Mouse (Mus musculus) lung, postnatal 0 days (tissue): Measurements from ENCODE around the gene Mog.

Experiments
- CTCF ChIP-seq: IDR thresholded peaks from 2 replicates; pipeline ENCODE4 v1.5.1; 2016; ENCODE audit warnings: antibody characterized with exemption, mild to moderate bottlenecking
- EP300 ChIP-seq: IDR thresholded peaks from 2 replicates; pipeline ENCODE4 v1.6.1; 2016; ENCODE audit warnings: antibody characterized with exemption, mild to moderate bottlenecking, control low read depth

GRCm38 (mm10) chr17:36961125-36961524 is 62.1 kb downstream of the Mog start:
- TF ChIP-seq EP300 (no peak), CTCF (peak; percentile 16)
